Mouse (Mus musculus): ENCODE results near the gene Olfr1449.
"Not testable (repeated sequence)": the region's sequence is repeated elsewhere in the genome, so short reads cannot be mapped to it uniquely, and the experiment has no call there.

Olfr1449 gene

GRCm38 (mm10) chr19:12930540-12930939 lies at the start of gene Olfr1449:
Gene Olfr1449 (plus strand): TSS chr19:12930840.
- in situ Hi-C loops (cut with MboI, MseI) = no loop called here

- in situ Hi-C loops (cut with MboI, MseI) = no loop called here
Measured at GRCm38 (mm10) chr19:12883555-12883954, 47.1 kb upstream of the Olfr1449 start, which contains the start of gene Olfr1445. Gene Olfr1445 (plus strand): TSS chr19:12883855.

DNA sequence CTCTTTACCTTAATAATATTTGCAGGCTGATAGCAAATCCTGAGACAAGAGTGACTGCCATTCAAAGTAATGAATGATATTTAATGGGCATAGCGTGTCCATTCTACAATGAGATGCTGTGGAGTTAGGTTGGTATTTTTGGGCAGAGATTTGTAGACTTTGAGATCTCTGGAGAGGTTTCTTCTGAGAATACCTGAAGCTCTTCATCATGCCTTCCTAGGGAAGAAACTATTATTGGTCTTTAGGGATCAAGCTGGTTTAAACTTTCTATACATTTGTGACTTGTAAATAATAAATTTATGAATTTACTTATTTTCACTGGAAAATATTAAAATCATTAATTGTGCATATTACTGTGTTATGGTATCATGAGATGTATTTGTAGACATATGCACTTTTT lies 37.2 kb upstream of the Olfr1449 start, which contains the start of gene Olfr1446:
Olfr1446 (minus strand) TSS at position 101 of the 400 bp plus-strand sequence.
- in situ Hi-C loops (cut with MboI, MseI) = no loop called here

- in situ Hi-C loops (cut with MboI, MseI) = no loop called here
Measured at GRCm38 (mm10) chr19:12903643-12904042, 27.0 kb upstream of the Olfr1449 start, which contains the start of gene Olfr1447. Gene Olfr1447 (minus strand): TSS chr19:12903743.

GRCm38 (mm10) chr19:12924319-12924718 lies 6.3 kb upstream of the Olfr1449 start, which contains the start of gene Olfr1448:
Gene Olfr1448 (minus strand): TSS chr19:12924419.
- in situ Hi-C loops (cut with MboI, MseI) = no loop called here

- in situ Hi-C loops (cut with MboI, MseI) = no loop called here
Measured at GRCm38 (mm10) chr19:12949958-12950357, 19.3 kb downstream of the Olfr1449 start, which contains the start of gene Olfr1450. Gene Olfr1450 (plus strand): TSS chr19:12950258.

GRCm38 (mm10) chr19:12970082-12970481 lies 39.4 kb downstream of the Olfr1449 start:
- in situ Hi-C loops (cut with MboI, MseI) = not testable (repeated sequence)

All from regulatory T cell (primary cell).